Mouse (Mus musculus) forebrain, embryonic 14.5 days (tissue): ENCODE measurements around the gene Camk2g. TPM values are rescaled to one million over a fixed set of nuclear protein-coding genes. Genes with fewer than 3 reads are reported as not detected.
A peak's percentile ranks its signal among the peaks of the same experiment; 100 is the strongest.

ENCODE experiments used
- ATAC-seq: fragments of 200-750 bp; cut with Nextera tagmentation; 2 replicates; pipeline ENCODE4 v1.8.0; 2017; ENCODE audit warnings: mild to moderate bottlenecking, moderate library complexity
- DNase-seq: peaks from one replicate; pipeline ENCODE4 v3.0.0-alpha.2; 2015; ENCODE audit warnings: low spot score
- H3K27ac ChIP-seq: fragments of 300-500 bp; sonication (generic); 2 replicates; pipeline ENCODE4 v1.5.1; 2014; ENCODE audit warnings: low read depth, mild to moderate bottlenecking, control low read depth, low read length, moderate library complexity
- H3K27me3 ChIP-seq: fragments of 300-500 bp; sonication (generic); replicated peaks from 2 replicates; pipeline ENCODE4 v1.6.1; 2014; ENCODE audit warnings: low read length, control low read depth, mixed read lengths; ENCODE audit not compliant: control insufficient read depth, insufficient read depth
- H3K36me3 ChIP-seq: fragments of 300-500 bp; sonication (generic); 2 replicates; pipeline ENCODE4 v1.6.1; 2014; ENCODE audit warnings: low read length, control low read depth; ENCODE audit not compliant: control insufficient read depth, insufficient read depth
- H3K4me1 ChIP-seq: fragments of 300-500 bp; sonication (generic); 2 replicates; pipeline ENCODE4 v1.6.1; 2014; ENCODE audit warnings: antibody characterized with exemption, low read length, control low read depth; ENCODE audit not compliant: control insufficient read depth, insufficient read depth
- H3K4me2 ChIP-seq: fragments of 300-500 bp; sonication (generic); 2 replicates; pipeline ENCODE4 v1.6.1; 2014; ENCODE audit warnings: mild to moderate bottlenecking, control low read depth, low read length
- H3K4me3 ChIP-seq: fragments of 300-500 bp; sonication (generic); 2 replicates; pipeline ENCODE4 v1.5.1; 2014; ENCODE audit warnings: low read depth, low read length, control low read depth
- H3K9ac ChIP-seq: fragments of 300-500 bp; sonication (generic); 2 replicates; pipeline ENCODE4 v1.6.1; 2014; ENCODE audit warnings: mild to moderate bottlenecking, low read length, control low read depth, moderate library complexity
- H3K9me3 ChIP-seq: fragments of 300-500 bp; sonication (generic); replicated peaks from 2 replicates; pipeline ENCODE4 v1.6.1; 2016; ENCODE audit warnings: low read length, control low read depth, mixed read lengths; ENCODE audit not compliant: control insufficient read depth
- WGBS: fragments of 180-500 bp; shearing (Covaris S2); extraction: QIAGEN DNeasy Blood & Tissue Kit; methylation state at CpG from one replicate; pipeline ENCODE4 v1.1.7; 2014; 5-methylcytosine and 5-hydroxymethylcytosine counted together
- polyA plus RNA-seq: library from polyadenylated mRNA; unstranded; fragments of >200 nt; fragmentation: Nextera tagmentation; extraction: Ambion mirVana; gene quantifications from 2 replicates; pipeline ENCODE4 v1.2.1, GENCODE M21; 2014

Gene Camk2g
- polyA plus RNA-seq, 1 experiment from 2014 or later = 82.6 TPM

- Histone ChIP-seq H3K4me1 (peaks cover 5% of the 10 kb centered on the region; the same call in 1 of the 2 replicates), H3K27me3 (no peaks in the 10 kb centered on the region), H3K4me2 (peak overlapping the region; percentile 85), H3K27ac (no peak overlapping the region), H3K36me3 (peaks cover 43% of the 10 kb centered on the region), H3K9me3 (no peaks in the 10 kb centered on the region), H3K4me3 (peak overlapping the region; percentile 75), H3K9ac (peak overlapping the region; percentile 84)
- no peak for ATAC-seq
- WGBS = 51% methylated on average over 12 of the region's 12 CpGs
- no peak for DNase-seq
Observed at GRCm38 (mm10) chr14:20733041-20733951, 60.6 kb downstream of the Camk2g start.

GRCm38 (mm10) chr14:20730853-20731602 is 62.9 kb downstream of the Camk2g start:
- DNase-seq (no peak), ATAC-seq (no peak)
- Histone ChIP-seq H3K9me3 (no peaks in the 10 kb centered on the region), H3K4me2 (no peak overlapping the region), H3K36me3 (peaks cover 59% of the 10 kb centered on the region), H3K27ac (no peak overlapping the region), H3K4me3 (no peak overlapping the region), H3K27me3 (no peaks in the 10 kb centered on the region), H3K9ac (no peak overlapping the region), H3K4me1 (peaks cover 5% of the 10 kb centered on the region; the same call in 1 of the 2 replicates)
- WGBS = 89% methylated on average over 9 of the region's 9 CpGs

- no peak for DNase-seq
- Histone ChIP-seq H3K27ac (no peak overlapping the region), H3K4me3 (no peak overlapping the region), H3K4me1 (peaks cover 5% of the 10 kb centered on the region; the same call in 1 of the 2 replicates), H3K4me2 (no peak overlapping the region), H3K9me3 (no peaks in the 10 kb centered on the region), H3K27me3 (no peaks in the 10 kb centered on the region), H3K9ac (no peak overlapping the region), H3K36me3 (peaks cover 65% of the 10 kb centered on the region)
- 93% methylated on average over 9 of the region's 9 CpGs for WGBS
- no peak for ATAC-seq
Observed at GRCm38 (mm10) chr14:20729871-20730270, 64.0 kb downstream of the Camk2g start.

GRCm38 (mm10) chr14:20725660-20726339 is 68.1 kb downstream of the Camk2g start:
- no peak overlapping the region for H3K9ac ChIP-seq
- no peak overlapping the region for H3K4me3 ChIP-seq
- H3K4me2 ChIP-seq = no peak overlapping the region
- H3K4me1 ChIP-seq = no peaks in the 10 kb centered on the region
- WGBS = 89% methylated on average over 6 of the region's 6 CpGs
- peaks cover 98% of the 10 kb centered on the region for H3K36me3 ChIP-seq
- ATAC-seq (no peak), DNase-seq (no peak)
- H3K9me3 ChIP-seq = no peaks in the 10 kb centered on the region
- no peaks in the 10 kb centered on the region for H3K27me3 ChIP-seq
- H3K27ac ChIP-seq = no peak overlapping the region

GRCm38 (mm10) chr14:20724043-20724442 is 69.8 kb downstream of the Camk2g start:
- ATAC-seq (peak; percentile 45), DNase-seq (peak; percentile 77)
- Histone ChIP-seq H3K4me1 (no peaks in the 10 kb centered on the region), H3K9me3 (no peaks in the 10 kb centered on the region), H3K4me3 (no peak overlapping the region), H3K9ac (no peak overlapping the region), H3K36me3 (peaks cover 98% of the 10 kb centered on the region), H3K4me2 (no peak overlapping the region), H3K27ac (no peak overlapping the region), H3K27me3 (no peaks in the 10 kb centered on the region)
- WGBS = 37% methylated on average over 5 of the region's 5 CpGs

GRCm38 (mm10) chr14:20723006-20723405 is 70.9 kb downstream of the Camk2g start:
- no peak overlapping the region for H3K9ac ChIP-seq
- WGBS = 91% methylated on average over 12 of the region's 12 CpGs
- no peak overlapping the region for H3K4me3 ChIP-seq
- no peaks in the 10 kb centered on the region for H3K27me3 ChIP-seq
- H3K36me3 ChIP-seq = peaks cover 98% of the 10 kb centered on the region
- H3K4me1 ChIP-seq = no peaks in the 10 kb centered on the region
- ATAC-seq (no peak), DNase-seq (no peak)
- no peak overlapping the region for H3K27ac ChIP-seq
- H3K4me2 ChIP-seq = no peak overlapping the region
- H3K9me3 ChIP-seq = no peaks in the 10 kb centered on the region

GRCm38 (mm10) chr14:20721371-20721770 is 72.5 kb downstream of the Camk2g start:
- H3K4me2 ChIP-seq = no peak overlapping the region
- no peak overlapping the region for H3K27ac ChIP-seq
- no peak overlapping the region for H3K9ac ChIP-seq
- WGBS = 79% methylated on average over 4 of the region's 4 CpGs
- no peaks in the 10 kb centered on the region for H3K4me1 ChIP-seq
- no peaks in the 10 kb centered on the region for H3K9me3 ChIP-seq
- H3K36me3 ChIP-seq = peaks cover 98% of the 10 kb centered on the region
- no peak for DNase-seq
- no peaks in the 10 kb centered on the region for H3K27me3 ChIP-seq
- ATAC-seq = no peak
- no peak overlapping the region for H3K4me3 ChIP-seq

GRCm38 (mm10) chr14:20719767-20720166 is 74.1 kb downstream of the Camk2g start:
- H3K9me3 ChIP-seq = no peaks in the 10 kb centered on the region
- DNase-seq (no peak), ATAC-seq (no peak)
- whole genome bisulfite sequencing = 94% methylated on average over 12 of the region's 12 CpGs
- no peaks in the 10 kb centered on the region for H3K27me3 ChIP-seq
- no peaks in the 10 kb centered on the region for H3K4me1 ChIP-seq
- no peak overlapping the region for H3K9ac ChIP-seq
- no peak overlapping the region for H3K27ac ChIP-seq
- peaks cover 98% of the 10 kb centered on the region for H3K36me3 ChIP-seq
- H3K4me2 ChIP-seq = no peak overlapping the region
- H3K4me3 ChIP-seq = no peak overlapping the region
